Mouse (Mus musculus) forebrain, embryonic 10.5 days (tissue): ENCODE results near the gene Slc35c1. TPM values are rescaled to one million over a fixed set of nuclear protein-coding genes. Genes with fewer than 3 reads are reported as not detected.

Source experiments
- DNase-seq: peaks from one replicate; pipeline ENCODE4 v3.0.0-alpha.2; 2017; ENCODE audit warnings: low spot score; ENCODE audit errors: extremely low spot score
- H3K27ac ChIP-seq: fragments of 300-500 bp; sonication (generic); 2 replicates; pipeline ENCODE4 v1.5.1; 2016; ENCODE audit warnings: mild to moderate bottlenecking
- H3K27me3 ChIP-seq: fragments of 300-500 bp; sonication (generic); 2 replicates; pipeline ENCODE4 v1.6.1; 2016; ENCODE audit warnings: mild to moderate bottlenecking; ENCODE audit not compliant: poor library complexity, severe bottlenecking
- H3K36me3 ChIP-seq: fragments of 300-500 bp; sonication (generic); replicated peaks from 2 replicates; pipeline ENCODE4 v1.6.1; 2016; ENCODE audit warnings: mild to moderate bottlenecking, moderate library complexity
- H3K4me1 ChIP-seq: fragments of 300-500 bp; sonication (generic); 2 replicates; pipeline ENCODE4 v1.6.1; 2016
- H3K4me3 ChIP-seq: fragments of 300-500 bp; sonication (generic); 2 replicates; pipeline ENCODE4 v1.5.1; 2016; ENCODE audit warnings: mild to moderate bottlenecking, moderate library complexity
- H3K9me3 ChIP-seq: fragments of 300-500 bp; sonication (generic); 2 replicates; pipeline ENCODE4 v1.6.1; 2016; ENCODE audit warnings: mild to moderate bottlenecking, moderate library complexity
- WGBS: fragments of 180-500 bp; shearing (Covaris S2); methylation state at CpG from one replicate; pipeline ENCODE4 v1.1.7; 2016; 5-methylcytosine and 5-hydroxymethylcytosine counted together
- polyA plus RNA-seq: library from polyadenylated mRNA; unstranded; fragments of >200 nt; fragmentation: Nextera tagmentation; extraction: Ambion mirVana; gene quantifications from 2 replicates; pipeline ENCODE4 v1.2.1, GENCODE M21; 2016

The Slc35c1 gene
- polyA plus RNA-seq, 1 experiment from 2014 or later: 14.2 TPM

DNA sequence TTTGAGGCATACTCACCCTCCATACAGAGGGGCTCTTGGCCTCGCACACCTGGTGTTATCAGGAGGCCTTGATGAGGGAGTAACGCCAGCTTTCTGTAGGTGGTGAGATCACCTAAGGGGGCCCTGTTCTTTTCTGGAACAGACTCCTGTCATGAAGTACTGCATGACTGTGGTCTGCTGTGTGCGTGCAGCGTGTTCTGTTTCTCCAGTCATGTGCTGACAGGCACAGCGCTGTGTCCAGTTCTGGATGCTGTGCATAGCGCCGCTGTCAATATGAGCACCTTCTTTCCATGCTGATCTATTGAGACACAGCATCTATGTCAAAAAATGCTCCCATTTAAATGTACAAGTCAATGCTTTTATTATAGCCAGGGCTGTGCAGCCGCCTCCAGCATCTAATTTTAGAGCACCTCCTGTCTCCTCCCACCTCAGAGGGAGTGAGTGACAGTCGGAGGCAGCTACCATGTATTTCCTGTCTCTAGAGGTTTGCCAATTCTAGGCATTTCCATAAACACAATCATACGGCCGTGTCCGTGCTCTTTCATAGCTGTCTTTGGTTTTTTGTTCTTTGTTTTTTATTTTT, 17.8 kb downstream of the Slc35c1 start:
- Histone ChIP-seq H3K9me3 (no peaks in the 10 kb centered on the region), H3K36me3 (no peaks in the 10 kb centered on the region), H3K4me1 (peaks cover 26% of the 10 kb centered on the region), H3K27me3 (peaks cover 6% of the 10 kb centered on the region; the same call in 1 of the 2 replicates), H3K4me3 (no peak overlapping the region), H3K27ac (no peak overlapping the region)
- no peak for DNase-seq
- WGBS: 87% methylated on average over 12 of the region's 12 CpGs

DNA sequence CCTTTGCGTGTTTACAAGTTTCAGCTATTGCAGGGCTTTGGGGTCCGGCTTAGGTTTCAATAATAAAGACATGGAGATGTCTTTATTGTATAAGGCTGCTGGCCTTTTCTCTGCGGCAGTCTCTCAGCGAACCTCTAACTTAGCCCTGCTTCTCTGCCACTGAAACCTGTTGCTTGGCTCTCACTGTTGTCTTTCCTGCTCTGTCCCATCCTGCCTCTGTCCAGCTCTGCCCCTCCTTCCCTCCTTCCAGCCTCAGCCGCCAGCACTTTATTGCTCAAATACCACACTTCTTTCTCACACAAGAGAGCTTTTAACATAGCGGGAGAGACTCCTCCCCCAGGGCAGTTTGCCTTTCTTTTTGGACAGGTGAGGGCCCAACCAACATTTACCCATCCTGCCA, 19.9 kb downstream of the Slc35c1 start:
- Histone ChIP-seq H3K36me3 (no peaks in the 10 kb centered on the region), H3K27ac (no peak overlapping the region), H3K4me1 (peaks cover 11% of the 10 kb centered on the region), H3K4me3 (no peak overlapping the region), H3K27me3 (peaks cover 7% of the 10 kb centered on the region), H3K9me3 (peaks cover 4% of the 10 kb centered on the region)
- WGBS: 62% methylated on average over 6 of the region's 6 CpGs
- DNase-seq: no peak

DNA sequence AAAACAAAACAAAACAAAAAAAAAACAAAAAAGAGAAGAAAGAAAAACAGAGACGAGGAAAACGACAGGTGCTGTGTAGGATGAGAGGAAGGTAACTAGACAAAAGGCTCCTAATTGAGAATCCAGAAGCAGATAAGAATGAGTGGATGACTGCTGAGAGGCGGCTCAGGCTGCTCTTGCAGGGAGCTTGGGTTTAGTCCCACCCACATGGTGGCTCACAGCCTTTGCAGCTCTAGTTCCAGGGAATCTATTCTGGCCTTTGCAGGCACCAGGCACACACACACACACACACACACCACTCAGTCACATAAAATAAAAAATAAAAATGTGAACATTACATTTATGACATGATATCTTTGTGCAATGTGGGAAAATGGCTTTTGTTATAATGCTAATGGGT, 21.8 kb downstream of the Slc35c1 start:
- 69% methylated on average over 3 of the region's 3 CpGs for WGBS
- peaks cover 16% of the 10 kb centered on the region for H3K27me3 ChIP-seq
- no peak overlapping the region for H3K4me3 ChIP-seq
- H3K4me1 ChIP-seq: peaks cover 14% of the 10 kb centered on the region
- H3K36me3 ChIP-seq: no peaks in the 10 kb centered on the region
- no peak for DNase-seq
- H3K27ac ChIP-seq: no peak overlapping the region
- peaks cover 4% of the 10 kb centered on the region for H3K9me3 ChIP-seq

DNA sequence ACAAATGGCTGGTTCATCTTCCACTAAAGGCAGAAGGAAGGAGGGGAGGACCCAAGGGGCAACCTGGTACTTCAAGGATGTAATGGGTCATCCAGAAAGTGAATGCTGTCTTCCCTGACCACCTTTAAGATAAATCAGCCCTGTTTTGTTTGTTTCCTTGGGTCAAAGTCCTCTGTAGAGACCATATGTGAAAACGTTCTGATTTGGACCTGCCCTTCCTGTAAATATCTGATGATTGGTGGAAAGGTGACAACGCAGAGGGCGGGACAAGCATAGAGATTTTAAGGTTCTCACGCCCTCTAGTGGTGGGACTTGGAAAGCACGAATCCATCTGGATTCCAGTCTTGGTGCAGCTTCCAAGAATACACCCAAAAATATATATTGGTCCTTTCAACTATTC, 22.5 kb downstream of the Slc35c1 start:
- peak overlapping the region; percentile 12; the same call in 1 of the 2 replicates for H3K4me3 ChIP-seq
- H3K27me3 ChIP-seq: peaks cover 16% of the 10 kb centered on the region
- peak; percentile 84 for DNase-seq
- H3K27ac ChIP-seq: no peak overlapping the region
- 0% methylated on average over 5 of the region's 5 CpGs for WGBS
- no peaks in the 10 kb centered on the region for H3K36me3 ChIP-seq
- H3K4me1 ChIP-seq: peaks cover 21% of the 10 kb centered on the region
- H3K9me3 ChIP-seq: peaks cover 4% of the 10 kb centered on the region

DNA sequence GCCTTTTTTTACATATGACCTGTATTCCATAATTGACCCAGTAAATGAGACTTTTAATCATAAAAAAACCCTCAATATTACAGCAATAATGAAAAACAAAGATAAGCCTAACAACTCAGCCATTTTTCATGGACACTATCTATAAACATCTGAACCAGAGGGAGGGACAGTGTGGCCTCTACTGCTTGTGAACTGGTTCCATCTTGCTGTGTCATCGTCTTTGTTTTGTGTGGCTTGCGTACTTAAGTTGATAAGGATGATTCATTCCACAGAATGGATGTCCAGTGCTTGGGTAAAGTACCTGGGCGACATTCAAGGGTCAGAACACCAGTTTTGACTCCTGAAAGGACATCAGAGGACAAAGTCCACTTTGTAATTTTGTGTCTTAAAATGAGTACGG, 23.0 kb downstream of the Slc35c1 start:
- Histone ChIP-seq H3K9me3 (peaks cover 4% of the 10 kb centered on the region), H3K4me1 (peaks cover 26% of the 10 kb centered on the region), H3K27ac (no peak overlapping the region), H3K4me3 (no peak overlapping the region), H3K36me3 (no peaks in the 10 kb centered on the region), H3K27me3 (peaks cover 16% of the 10 kb centered on the region)
- WGBS: 88% methylated on average over 4 of the region's 4 CpGs
- DNase-seq: no peak

DNA sequence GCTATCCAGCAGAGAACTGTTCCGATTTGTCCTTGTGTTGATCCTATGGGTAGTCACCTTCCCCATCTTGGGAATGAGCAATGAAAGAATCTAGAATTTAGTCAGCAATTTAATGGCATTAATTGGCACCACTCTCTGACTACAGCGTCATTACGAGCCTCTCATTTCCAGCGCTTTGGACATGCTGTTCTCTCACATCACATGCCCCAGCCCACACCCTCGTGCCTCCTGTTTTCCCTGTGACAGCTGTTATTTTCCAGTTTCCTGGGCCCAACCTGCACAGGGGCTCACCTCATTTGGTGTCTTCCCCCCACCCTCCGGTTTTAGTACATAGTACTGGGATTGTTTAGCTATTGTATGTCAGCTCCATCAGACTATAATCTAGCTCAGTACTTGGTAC, 25.3 kb downstream of the Slc35c1 start:
- no peak for DNase-seq
- 58% methylated on average over 6 of the region's 6 CpGs for WGBS
- Histone ChIP-seq H3K27ac (no peak overlapping the region), H3K4me3 (peak overlapping the region; percentile 93; the same call in 1 of the 2 replicates), H3K9me3 (peaks cover 4% of the 10 kb centered on the region), H3K4me1 (peaks cover 46% of the 10 kb centered on the region), H3K36me3 (no peaks in the 10 kb centered on the region; the same call in 1 of the 2 replicates), H3K27me3 (peaks cover 12% of the 10 kb centered on the region)

DNA sequence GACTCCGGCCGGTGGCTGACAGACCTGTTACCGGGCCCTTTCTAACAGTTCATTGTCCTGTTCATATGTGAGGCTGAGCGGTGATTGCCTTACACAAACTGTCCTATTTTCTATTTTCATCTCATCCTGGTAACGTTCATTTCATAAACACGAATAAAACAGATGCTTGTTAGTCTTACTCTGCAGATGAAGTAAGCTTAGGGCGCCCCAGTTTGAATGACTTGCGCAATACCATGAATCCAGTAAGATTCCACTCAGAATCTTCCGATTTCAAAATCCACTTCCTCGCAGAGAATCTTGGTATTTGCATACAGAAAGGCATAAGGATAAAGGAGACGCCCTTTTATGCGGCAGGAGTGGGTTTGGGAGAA, 26.0 kb downstream of the Slc35c1 start:
- WGBS: 10% methylated on average over 12 of the region's 12 CpGs
- Histone ChIP-seq H3K4me3 (peak overlapping the region; percentile 93), H3K27ac (peak overlapping the region; percentile 89), H3K27me3 (peaks cover 9% of the 10 kb centered on the region), H3K4me1 (peaks cover 52% of the 10 kb centered on the region), H3K36me3 (peaks cover 7% of the 10 kb centered on the region), H3K9me3 (peaks cover 4% of the 10 kb centered on the region)
- DNase-seq: no peak

DNA sequence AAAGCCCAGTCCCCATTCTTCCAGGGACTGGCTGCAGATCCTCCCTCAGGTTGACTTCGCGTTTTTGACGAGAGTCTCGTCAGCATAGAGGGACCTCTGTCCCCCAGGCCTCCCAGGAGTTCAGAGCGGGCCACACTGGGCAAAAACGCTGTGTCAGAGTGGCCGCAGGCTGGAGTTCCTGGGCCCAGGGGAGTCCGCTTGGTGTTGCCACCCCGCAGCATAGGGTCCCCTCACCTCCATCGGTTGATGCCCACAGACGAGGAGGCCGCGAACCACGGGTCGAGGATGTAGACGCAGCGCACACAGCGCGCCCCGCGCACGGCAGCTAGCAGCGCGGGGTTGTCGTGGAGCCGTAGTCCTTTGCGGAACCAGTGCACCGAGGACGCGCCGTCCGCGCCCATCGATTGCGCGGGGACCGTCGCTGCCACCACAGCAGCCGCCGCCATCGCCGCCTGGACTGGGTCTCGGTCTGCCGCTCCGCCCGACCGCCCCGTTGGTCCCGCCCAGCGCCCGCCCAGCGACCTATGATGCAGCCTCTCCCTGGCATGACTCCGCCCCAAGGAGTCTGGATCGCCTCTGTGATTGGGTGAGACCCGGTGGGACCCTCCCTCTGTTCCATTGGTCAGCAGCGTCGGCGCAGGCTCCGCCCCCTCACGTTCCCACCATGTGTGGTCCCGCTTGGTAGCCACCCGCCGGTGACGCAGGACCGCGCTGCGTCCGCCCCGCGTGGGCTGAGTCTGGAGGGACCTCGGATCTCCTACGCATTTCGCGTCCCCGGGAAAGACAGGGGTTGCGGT, 26.6 kb downstream of the Slc35c1 start, which contains the start of gene Cry2:
Cry2 (minus strand) TSS at position 466 of the 797 bp plus-strand sequence.
- Histone ChIP-seq H3K27ac (peak within 1 kb of the TSS; percentile 89), H3K4me1 (peaks cover 57% of the 10 kb centered on the region), H3K9me3 (peaks cover 4% of the 10 kb centered on the region), H3K27me3 (peaks cover 9% of the 10 kb centered on the region), H3K4me3 (peak within 1 kb of the TSS; percentile 93), H3K36me3 (peaks cover 7% of the 10 kb centered on the region)
- DNase-seq: peak; percentile 99
- under 1% methylated on average over 76 of the region's 76 CpGs for whole genome bisulfite sequencing

DNA sequence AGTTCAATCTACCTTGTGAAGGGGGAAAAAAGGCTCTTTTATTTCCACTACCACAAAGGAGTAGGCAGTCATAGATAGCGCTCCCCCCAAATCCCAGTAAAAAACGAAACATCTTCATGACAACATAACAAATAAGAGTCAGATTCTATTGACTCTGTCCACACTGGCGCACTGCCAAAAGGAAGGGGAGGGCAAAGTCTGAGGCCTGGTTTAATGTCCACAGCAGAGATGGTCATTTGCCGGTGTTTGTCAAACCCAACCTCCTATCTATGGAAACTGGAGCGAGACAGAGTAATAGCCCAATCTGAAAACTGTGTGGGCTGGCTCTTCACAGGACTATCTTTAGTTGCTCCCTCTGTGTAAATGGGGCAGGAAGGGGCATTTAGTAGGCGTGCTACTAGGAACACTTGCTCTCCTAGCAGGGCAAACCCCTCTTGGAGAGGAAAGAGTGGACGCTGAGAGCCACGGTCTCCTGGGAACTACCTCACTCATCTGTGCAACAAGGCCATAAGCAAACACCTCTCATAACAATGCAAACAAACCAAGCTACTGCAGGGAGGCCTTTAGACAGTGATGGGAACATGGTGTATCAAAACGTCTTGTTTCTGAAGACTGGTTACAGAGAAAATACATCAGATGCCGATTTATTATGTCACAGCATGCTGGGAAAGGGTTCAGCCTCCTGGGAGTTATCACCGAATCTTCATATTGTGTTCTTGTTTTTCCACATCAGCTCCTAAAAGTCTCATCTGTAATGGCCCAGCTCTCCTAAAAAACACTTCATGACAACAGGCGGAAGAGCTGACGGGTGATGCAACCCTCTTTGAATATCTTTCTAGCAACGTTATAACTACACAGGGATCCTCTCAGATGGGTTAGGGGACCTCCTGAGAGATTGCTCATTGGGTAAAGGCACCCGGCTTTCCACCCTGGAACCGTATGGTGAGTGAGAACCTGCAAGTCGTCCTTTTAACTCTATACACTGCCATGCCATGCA, 27.7 kb downstream of the Slc35c1 start:
- no peak for DNase-seq
- H3K27me3 ChIP-seq: peaks cover 9% of the 10 kb centered on the region
- peaks cover 4% of the 10 kb centered on the region for H3K9me3 ChIP-seq
- WGBS: 57% methylated on average over 17 of the region's 17 CpGs
- peaks cover 66% of the 10 kb centered on the region for H3K4me1 ChIP-seq
- peak overlapping the region; percentile 89; the same call in 1 of the 2 replicates for H3K27ac ChIP-seq
- peak overlapping the region; percentile 93 for H3K4me3 ChIP-seq
- H3K36me3 ChIP-seq: peaks cover 7% of the 10 kb centered on the region

DNA sequence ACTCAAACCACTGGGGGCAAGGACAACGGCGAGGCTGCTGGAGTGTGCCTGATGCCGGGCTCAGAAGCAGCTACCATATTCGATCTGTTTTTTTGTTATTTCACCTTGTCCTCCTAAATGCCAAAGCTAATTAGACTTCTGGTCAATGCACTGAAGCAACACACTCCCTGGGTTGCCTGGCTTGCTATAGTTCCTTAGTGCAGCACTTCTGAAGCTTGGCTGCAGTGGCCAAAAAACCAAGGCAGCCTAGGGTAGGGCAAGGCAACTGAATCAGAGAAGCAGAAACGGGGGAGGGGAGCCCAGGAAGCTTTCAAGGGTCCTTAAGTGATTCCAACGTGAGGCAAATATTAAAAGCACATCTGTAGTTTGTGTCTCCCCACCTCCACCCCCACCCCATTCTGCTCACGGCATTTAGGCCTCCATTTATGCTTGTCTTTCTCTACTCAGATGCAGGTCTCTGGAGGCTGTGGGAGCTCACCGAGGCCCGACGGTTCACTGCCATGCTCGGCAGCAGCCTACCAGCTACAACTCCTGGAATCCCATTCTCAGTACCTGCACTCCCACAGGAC, 28.6 kb downstream of the Slc35c1 start:
- Histone ChIP-seq H3K4me3 (peak overlapping the region; percentile 93), H3K36me3 (peaks cover 8% of the 10 kb centered on the region), H3K4me1 (peaks cover 66% of the 10 kb centered on the region), H3K27ac (peak overlapping the region; percentile 68; the same call in 1 of the 2 replicates), H3K27me3 (peaks cover 9% of the 10 kb centered on the region), H3K9me3 (peaks cover 4% of the 10 kb centered on the region)
- 46% methylated on average over 11 of the region's 11 CpGs for WGBS
- no peak for DNase-seq

DNA sequence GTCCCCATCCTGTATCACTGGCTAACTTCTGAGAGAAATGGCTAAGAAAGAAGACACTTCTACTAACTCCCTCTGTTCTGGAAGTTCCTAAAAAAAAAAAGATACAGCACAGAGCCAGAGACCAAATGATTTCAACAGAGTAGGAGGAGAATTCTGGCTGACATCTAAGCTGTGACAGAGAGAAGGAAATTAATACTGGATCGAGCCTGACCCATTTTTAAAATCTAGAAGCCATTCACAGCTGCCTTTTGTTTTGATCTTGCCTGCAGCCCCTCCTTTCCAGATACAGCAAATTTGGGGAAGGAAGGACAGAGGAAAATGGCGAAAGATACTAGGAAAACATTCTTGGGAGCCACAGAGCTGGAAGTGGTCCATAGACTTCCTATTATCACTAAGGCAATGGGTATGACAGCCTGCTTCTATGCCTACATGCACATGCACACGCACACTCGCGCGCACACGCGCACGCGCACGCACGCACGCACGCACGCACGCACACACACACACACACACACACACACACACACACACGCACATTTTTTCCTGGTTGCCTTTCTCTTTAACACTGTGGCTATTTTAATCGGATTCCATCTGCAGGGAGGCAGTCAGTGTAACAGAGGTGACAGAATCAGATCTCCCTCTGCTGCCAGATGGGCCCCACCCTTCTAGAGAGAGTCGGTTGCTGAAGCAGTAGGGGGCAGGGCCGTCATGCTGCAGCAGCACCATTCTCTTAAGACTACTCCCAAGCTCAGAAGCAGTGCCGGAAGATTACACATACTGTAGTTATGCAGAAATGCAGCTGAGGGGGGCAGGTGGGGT, 29.4 kb downstream of the Slc35c1 start:
- peaks cover 16% of the 10 kb centered on the region for H3K36me3 ChIP-seq
- peak overlapping the region; percentile 68; the same call in 1 of the 2 replicates for H3K27ac ChIP-seq
- peaks cover 74% of the 10 kb centered on the region for H3K4me1 ChIP-seq
- peaks cover 9% of the 10 kb centered on the region for H3K27me3 ChIP-seq
- DNase-seq: no peak
- H3K4me3 ChIP-seq: peak overlapping the region; percentile 93
- H3K9me3 ChIP-seq: no peaks in the 10 kb centered on the region
- 77% methylated on average over 21 of the region's 21 CpGs for WGBS
